Mouse (Mus musculus): ENCODE measurements at regions not wholly inside any gene's neighbourhood (a gene's known extent, or its start where the extent isn't known, plus 50 kb on each side); places are given as distances from the start of the nearest gene placed in this dataset.
A peak's percentile ranks its signal among the peaks of the same experiment; 100 is the strongest.

DNA sequence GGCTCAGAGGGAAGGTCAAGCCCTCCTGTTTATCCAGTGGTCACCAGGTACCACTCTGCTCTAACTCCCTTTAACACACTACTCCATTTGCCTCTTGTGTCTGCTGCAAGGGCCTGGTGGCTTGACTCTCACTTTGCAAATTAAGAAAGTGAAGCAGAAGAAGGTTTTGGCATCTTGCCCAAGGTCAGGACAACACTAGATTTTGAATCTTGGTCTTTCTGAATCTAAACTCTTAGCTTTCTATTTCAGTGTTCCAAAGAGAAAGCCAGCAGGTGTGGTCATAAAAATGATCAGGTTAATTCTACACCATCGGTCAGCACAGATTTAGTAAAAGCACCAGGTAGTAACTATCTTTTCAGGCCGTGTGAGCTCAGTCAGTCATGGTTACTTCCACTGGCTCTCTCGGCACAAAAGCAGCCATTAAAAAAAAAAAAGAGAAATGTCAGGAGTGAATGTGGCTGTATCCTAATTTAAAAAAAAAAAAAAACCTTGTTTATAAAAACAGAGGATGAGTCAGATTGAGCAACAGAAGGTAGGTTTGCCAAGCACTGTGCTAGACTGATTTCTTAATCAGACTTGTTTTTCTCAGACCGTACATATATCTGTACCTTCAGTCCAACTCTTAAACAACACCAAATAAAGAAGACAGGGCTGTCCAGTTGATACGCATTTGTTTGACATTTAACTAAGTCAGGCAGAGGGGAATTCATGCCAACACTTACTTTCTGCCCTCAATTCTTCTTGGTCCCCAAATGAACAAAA lies 403.6 kb upstream of the Rgma start:
- Histone ChIP-seq H3K9ac (no peak overlapping the region), H3K9me3 (ENCODE audit: low read length) (no peaks in the 10 kb centered on the region), H3K4me3 (ENCODE audit: low read depth, low read length) (no peak overlapping the region), H3K4me1 (ENCODE audit: insufficient read depth) (no peaks in the 10 kb centered on the region), H3K27me3 (ENCODE audit: insufficient read depth, low read length) (no peaks in the 10 kb centered on the region), H3K27ac (ENCODE audit: low read depth, low read length) (no peak overlapping the region), H3K36me3 (ENCODE audit: insufficient read depth) (no peaks in the 10 kb centered on the region), H3K4me2 (ENCODE audit: low read depth) (no peak overlapping the region)
- WGBS = 65% methylated on average over 5 of the region's 5 CpGs
- TF ChIP-seq CTCF (IDR thresholded peaks at IDR 0.05; ENCODE audit: low read depth) = no peak
- ATAC-seq (no peak), DNase-seq (no peak)

DNA sequence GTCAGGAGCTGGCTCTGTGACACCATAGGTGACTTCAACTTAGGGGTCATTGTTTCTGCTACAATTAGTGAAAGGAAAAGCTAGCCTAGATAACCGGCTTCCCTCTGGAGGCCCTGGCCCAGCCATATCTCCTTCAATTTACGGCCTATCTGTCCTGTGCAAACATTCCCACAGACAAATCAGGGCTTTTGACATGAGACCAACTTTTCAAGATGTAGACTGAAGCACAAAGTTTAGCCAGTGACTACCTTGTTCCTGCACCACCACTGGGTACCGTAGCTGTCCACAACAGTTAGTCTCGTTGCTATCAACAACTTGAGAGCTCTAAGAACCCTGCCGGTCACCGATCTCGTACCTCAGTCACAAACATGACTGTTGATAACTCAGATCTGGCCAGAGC lies 402.9 kb upstream of the Rgma start:
- Histone ChIP-seq H3K9me3 (ENCODE audit: low read length) (no peaks in the 10 kb centered on the region), H3K4me1 (ENCODE audit: insufficient read depth) (no peaks in the 10 kb centered on the region), H3K36me3 (ENCODE audit: insufficient read depth) (no peaks in the 10 kb centered on the region), H3K4me2 (ENCODE audit: low read depth) (no peak overlapping the region), H3K9ac (no peak overlapping the region), H3K27me3 (ENCODE audit: insufficient read depth, low read length) (no peaks in the 10 kb centered on the region), H3K4me3 (ENCODE audit: low read depth, low read length) (no peak overlapping the region), H3K27ac (ENCODE audit: low read depth, low read length) (no peak overlapping the region)
- TF ChIP-seq CTCF (IDR thresholded peaks at IDR 0.05; ENCODE audit: low read depth) = no peak
- DNase-seq (no peak), ATAC-seq (no peak)
- WGBS = 92% methylated on average over 7 of the region's 7 CpGs

DNA sequence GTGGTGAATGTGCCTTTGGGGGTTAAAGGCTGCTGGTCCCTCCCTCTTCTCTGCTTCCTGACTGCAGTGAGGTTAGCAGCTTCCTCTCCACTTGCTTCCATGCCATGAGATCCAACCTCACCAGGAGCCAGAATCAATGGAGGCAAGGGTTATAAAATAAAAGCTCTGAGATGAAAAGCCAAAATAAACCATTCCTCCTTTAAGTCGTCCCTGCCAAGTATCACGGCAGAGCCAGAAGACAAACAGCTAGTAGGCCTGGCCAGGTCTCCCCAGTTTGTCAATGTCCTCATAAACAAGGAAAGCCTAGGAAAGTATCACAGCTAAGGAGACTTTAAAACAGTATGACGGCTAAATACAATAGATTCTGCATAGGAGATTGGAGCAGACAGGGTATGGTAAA lies 401.5 kb upstream of the Rgma start:
- Histone ChIP-seq H3K4me2 (ENCODE audit: low read depth) (no peak overlapping the region), H3K27ac (ENCODE audit: low read depth, low read length) (no peak overlapping the region), H3K27me3 (ENCODE audit: insufficient read depth, low read length) (no peaks in the 10 kb centered on the region), H3K9ac (no peak overlapping the region), H3K4me3 (ENCODE audit: low read depth, low read length) (no peak overlapping the region), H3K9me3 (ENCODE audit: low read length) (no peaks in the 10 kb centered on the region), H3K4me1 (ENCODE audit: insufficient read depth) (no peaks in the 10 kb centered on the region), H3K36me3 (ENCODE audit: insufficient read depth) (no peaks in the 10 kb centered on the region)
- DNase-seq (no peak), ATAC-seq (no peak)
- WGBS = 59% methylated on average over 3 of the region's 3 CpGs
- TF ChIP-seq CTCF (IDR thresholded peaks at IDR 0.05; ENCODE audit: low read depth) = no peak

DNA sequence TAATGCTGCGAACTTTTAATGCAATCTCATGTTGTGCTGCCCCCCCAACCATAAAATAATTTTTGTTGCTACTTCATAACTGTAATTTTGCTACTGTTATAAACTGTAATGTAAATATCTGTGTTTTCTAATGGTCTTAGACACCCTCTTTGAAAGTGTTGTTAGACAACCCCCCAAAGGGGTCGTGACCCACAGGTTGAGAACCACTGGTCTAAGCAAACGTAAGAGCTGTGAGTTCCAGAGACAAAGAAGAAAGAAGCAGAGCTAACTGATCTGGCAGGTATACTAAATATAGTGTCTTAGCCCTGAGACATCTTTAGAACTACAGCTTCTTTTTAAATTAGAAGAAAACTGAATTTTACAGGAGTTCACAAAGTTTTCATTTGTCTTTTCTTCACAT lies 400.9 kb upstream of the Rgma start:
- TF ChIP-seq CTCF (IDR thresholded peaks at IDR 0.05; ENCODE audit: low read depth) = no peak
- no peaks in the 10 kb centered on the region for H3K27me3 ChIP-seq (ENCODE audit: insufficient read depth, low read length)
- 88% methylated on average over 3 of the region's 3 CpGs for WGBS
- no peaks in the 10 kb centered on the region for H3K36me3 ChIP-seq (ENCODE audit: insufficient read depth)
- H3K4me3 ChIP-seq (ENCODE audit: low read depth, low read length) = no peak overlapping the region
- no peak overlapping the region for H3K4me2 ChIP-seq (ENCODE audit: low read depth)
- H3K27ac ChIP-seq (ENCODE audit: low read depth, low read length) = no peak overlapping the region
- no peak overlapping the region for H3K9ac ChIP-seq
- no peak for ATAC-seq
- no peak for DNase-seq
- H3K9me3 ChIP-seq (ENCODE audit: low read length) = no peaks in the 10 kb centered on the region
- no peaks in the 10 kb centered on the region for H3K4me1 ChIP-seq (ENCODE audit: insufficient read depth)

DNA sequence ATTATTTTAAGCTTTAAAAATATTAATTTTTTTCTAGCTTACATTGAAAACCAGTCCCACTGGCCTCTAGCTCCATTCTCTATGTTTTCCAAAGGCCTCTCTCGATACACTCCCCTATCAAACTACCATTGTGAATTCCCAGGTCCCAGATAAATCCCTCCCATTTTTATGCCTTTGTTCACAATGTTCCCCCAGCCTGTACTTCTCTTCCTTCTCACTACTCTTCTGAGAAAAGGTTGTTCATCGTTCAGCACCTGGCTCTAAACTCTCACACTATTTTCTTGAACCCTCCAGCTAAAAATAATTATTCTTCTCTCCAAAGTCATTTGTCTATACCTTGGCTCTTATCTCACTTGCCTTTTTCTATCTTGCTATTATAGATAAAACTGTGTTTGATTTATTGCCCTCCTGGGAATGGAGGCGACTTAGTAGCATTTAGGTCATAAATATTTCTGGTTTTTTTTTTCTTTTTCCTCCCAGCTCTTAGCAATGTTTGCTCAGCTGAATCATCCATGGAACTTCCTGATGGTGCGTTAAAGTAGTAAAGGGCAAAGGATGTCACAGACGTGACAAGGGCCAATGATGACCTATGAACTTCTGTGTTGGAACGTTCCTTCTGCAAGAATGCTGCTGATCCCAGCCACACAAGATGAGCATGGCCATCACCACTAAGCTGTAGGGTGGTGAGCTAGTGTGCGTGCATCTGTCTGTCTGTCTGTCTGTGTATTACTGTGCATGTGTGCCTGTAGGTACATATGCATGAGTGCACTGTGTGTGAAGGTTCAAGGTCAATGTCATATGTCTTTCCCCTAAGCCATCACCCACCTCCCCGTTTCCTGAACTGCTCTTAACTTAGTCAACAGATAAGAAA lies 384.5 kb upstream of the Rgma start:
- H3K9ac ChIP-seq = no peak overlapping the region
- DNase-seq (no peak), ATAC-seq (no peak)
- H3K36me3 ChIP-seq (ENCODE audit: insufficient read depth) = no peaks in the 10 kb centered on the region
- H3K27ac ChIP-seq (ENCODE audit: low read depth, low read length) = no peak overlapping the region
- H3K4me3 ChIP-seq (ENCODE audit: low read depth, low read length) = no peak overlapping the region
- no peaks in the 10 kb centered on the region for H3K4me1 ChIP-seq (ENCODE audit: insufficient read depth)
- 85% methylated on average over 8 of the region's 8 CpGs for WGBS
- H3K9me3 ChIP-seq (ENCODE audit: low read length) = no peaks in the 10 kb centered on the region
- H3K4me2 ChIP-seq (ENCODE audit: low read depth) = no peak overlapping the region
- H3K27me3 ChIP-seq (ENCODE audit: insufficient read depth, low read length) = no peaks in the 10 kb centered on the region
- TF ChIP-seq CTCF (IDR thresholded peaks at IDR 0.05; ENCODE audit: low read depth) = no peak

DNA sequence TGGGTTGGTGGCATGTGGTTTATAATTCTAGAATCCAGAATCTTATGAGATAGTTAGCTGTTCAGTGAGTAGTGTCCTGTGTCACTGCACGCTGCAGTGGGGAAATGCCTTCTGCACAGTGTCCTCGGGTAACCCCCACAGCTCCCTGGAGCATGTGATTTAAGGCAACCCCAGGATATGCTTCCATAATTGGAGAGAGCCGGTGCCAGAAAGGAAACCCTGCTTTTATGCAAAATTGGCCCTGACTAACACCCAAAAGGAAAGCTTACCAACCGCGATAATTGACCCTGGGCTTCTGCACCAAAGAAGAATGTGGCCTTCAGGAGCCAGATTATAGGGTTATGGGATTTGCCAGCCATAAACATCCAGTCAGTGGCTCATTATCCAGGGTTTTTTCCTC lies 376.9 kb upstream of the Rgma start:
- no peaks in the 10 kb centered on the region for H3K36me3 ChIP-seq (ENCODE audit: insufficient read depth)
- no peaks in the 10 kb centered on the region for H3K4me1 ChIP-seq (ENCODE audit: insufficient read depth)
- ATAC-seq (peak; percentile 73), DNase-seq (peak; percentile 50)
- no peak overlapping the region for H3K9ac ChIP-seq
- no peak overlapping the region for H3K4me2 ChIP-seq (ENCODE audit: low read depth)
- H3K27me3 ChIP-seq (ENCODE audit: insufficient read depth, low read length) = no peaks in the 10 kb centered on the region
- 25% methylated on average over 5 of the region's 5 CpGs for WGBS
- H3K9me3 ChIP-seq (ENCODE audit: low read length) = no peaks in the 10 kb centered on the region
- H3K4me3 ChIP-seq (ENCODE audit: low read depth, low read length) = no peak overlapping the region
- no peak for TF ChIP-seq CTCF (IDR thresholded peaks at IDR 0.05; ENCODE audit: low read depth)
- H3K27ac ChIP-seq (ENCODE audit: low read depth, low read length) = no peak overlapping the region

DNA sequence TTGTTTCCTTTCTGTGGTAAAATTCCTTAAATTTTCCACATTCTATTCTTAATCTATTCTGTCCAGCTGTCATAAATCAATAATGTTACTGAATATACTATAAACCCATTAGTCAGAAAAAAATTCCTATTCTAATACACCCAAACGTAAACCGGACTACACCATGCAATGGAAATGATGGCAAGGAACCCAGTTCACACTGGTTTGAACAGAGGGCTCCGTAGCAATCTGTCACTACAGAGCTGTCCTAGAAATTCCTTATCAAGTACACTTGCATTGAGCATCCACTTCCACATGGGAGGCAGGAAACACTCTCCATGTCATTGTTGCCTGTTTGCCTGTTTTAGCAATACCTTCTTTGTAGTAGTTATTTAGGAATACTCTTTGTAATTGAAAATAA lies 356.2 kb upstream of the Rgma start:
- 81% methylated on average over 3 of the region's 3 CpGs for whole genome bisulfite sequencing
- no peak overlapping the region for H3K27ac ChIP-seq (ENCODE audit: low read depth, low read length)
- H3K9me3 ChIP-seq (ENCODE audit: low read length) = no peaks in the 10 kb centered on the region
- ATAC-seq (no peak), DNase-seq (no peak)
- no peaks in the 10 kb centered on the region for H3K36me3 ChIP-seq (ENCODE audit: insufficient read depth)
- H3K4me1 ChIP-seq (ENCODE audit: insufficient read depth) = no peaks in the 10 kb centered on the region
- no peaks in the 10 kb centered on the region for H3K27me3 ChIP-seq (ENCODE audit: insufficient read depth, low read length)
- no peak overlapping the region for H3K4me3 ChIP-seq (ENCODE audit: low read depth, low read length)
- H3K4me2 ChIP-seq (ENCODE audit: low read depth) = no peak overlapping the region
- TF ChIP-seq CTCF (IDR thresholded peaks at IDR 0.05; ENCODE audit: low read depth) = no peak
- no peak overlapping the region for H3K9ac ChIP-seq
